Mouse (Mus musculus) c-Kit-positive CD71-positive TER-119-positive erythroid progenitor cells, embryonic 14.5 days (primary cell): ENCODE results near the gene Bmpr1b.

ENCODE experiments used
- DNase-seq: peaks from one replicate; pipeline ENCODE4 v3.0.0-alpha.2; 2013; ENCODE audit warnings: low spot score

Gene Bmpr1b

GRCm38 (mm10) chr3:141818615-141819312, 350.5 kb downstream of the Bmpr1b start:
- no peak for DNase-seq

- DNase-seq, result no peak
These were observed 354.4 kb downstream of the Bmpr1b start for GRCm38 (mm10) chr3:141814776-141815175.

- DNase-seq, result no peak
These were observed 357.9 kb downstream of the Bmpr1b start for GRCm38 (mm10) chr3:141811348-141811747.

GRCm38 (mm10) chr3:141810944-141811343, 358.3 kb downstream of the Bmpr1b start:
- DNase-seq, result no peak

- no peak for DNase-seq
These were observed 359.6 kb downstream of the Bmpr1b start for GRCm38 (mm10) chr3:141809581-141809980.

GRCm38 (mm10) chr3:141804133-141804532, 365.1 kb downstream of the Bmpr1b start:
- no peak for DNase-seq

- no peak for DNase-seq
These were observed 371.4 kb downstream of the Bmpr1b start for GRCm38 (mm10) chr3:141797789-141798188.

GRCm38 (mm10) chr3:141797372-141797771, 371.9 kb downstream of the Bmpr1b start:
- DNase-seq, result no peak

- no peak for DNase-seq
These were observed 374.9 kb downstream of the Bmpr1b start for GRCm38 (mm10) chr3:141794371-141794770.

GRCm38 (mm10) chr3:141793755-141794154, 375.5 kb downstream of the Bmpr1b start:
- no peak for DNase-seq

- DNase-seq, result no peak
These were observed 377.1 kb downstream of the Bmpr1b start for GRCm38 (mm10) chr3:141792106-141792505.

GRCm38 (mm10) chr3:141791026-141791780, 378.0 kb downstream of the Bmpr1b start:
- no peak for DNase-seq
